Mouse (Mus musculus) thymus, adult 2 months (tissue): ENCODE results near the gene 1500009C09Rik. TPM values are rescaled to one million over a fixed set of nuclear protein-coding genes. Genes with fewer than 3 reads are reported as not detected.

Experiments used
- DNase-seq: peaks from one replicate; pipeline ENCODE4 v3.0.0; 2021
- H3K27ac ChIP-seq: fragments of 200-500 bp; 2 replicates; pipeline ENCODE4 v1.5.1; 2012; ENCODE audit warnings: low read length, control low read depth; ENCODE audit not compliant: control insufficient read depth, insufficient read depth
- H3K27me3 ChIP-seq: fragments of 200-500 bp; 2 replicates; pipeline ENCODE4 v1.6.1; 2012; ENCODE audit warnings: mild to moderate bottlenecking, low read length, moderate library complexity, mixed read lengths; ENCODE audit not compliant: control insufficient read depth, insufficient read depth
- H3K36me3 ChIP-seq: fragments of 200-500 bp; 2 replicates; pipeline ENCODE4 v1.6.1; 2012; ENCODE audit warnings: mild to moderate bottlenecking, low read length, moderate library complexity; ENCODE audit not compliant: control insufficient read depth, insufficient read depth
- H3K4me1 ChIP-seq: fragments of 200-500 bp; replicated peaks from 2 replicates; pipeline ENCODE4 v1.6.1; 2012; ENCODE audit warnings: low read length; ENCODE audit not compliant: control insufficient read depth, insufficient read depth
- H3K4me3 ChIP-seq: fragments of 200-500 bp; 2 replicates; pipeline ENCODE4 v1.5.1; 2012; ENCODE audit warnings: mild to moderate bottlenecking, low read length, control low read depth, moderate library complexity; ENCODE audit not compliant: control insufficient read depth, insufficient read depth
- CTCF ChIP-seq: fragments of 200-500 bp; IDR thresholded peaks from 2 replicates; pipeline ENCODE4 v1.5.1; 2012; ENCODE audit warnings: mild to moderate bottlenecking, control low read depth, low read length, moderate library complexity, borderline replicate concordance; ENCODE audit not compliant: control insufficient read depth, poor library complexity, insufficient read depth; ENCODE audit errors: extremely low read depth
- POLR2A ChIP-seq: fragments of 200-500 bp; IDR thresholded peaks from 2 replicates; pipeline ENCODE4 v1.6.1; 2012; ENCODE audit warnings: mild to moderate bottlenecking, low read length, control low read depth, moderate library complexity; ENCODE audit not compliant: control insufficient read depth, poor library complexity, insufficient read depth; ENCODE audit errors: extremely low read depth
- WGBS: fragments of 180-500 bp; shearing (Covaris S2); methylation state at CpG from one replicate; pipeline ENCODE4 v1.1.7; 2018; 5-methylcytosine and 5-hydroxymethylcytosine counted together
- polyA plus RNA-seq: library from polyadenylated mRNA; depleted of rRNA; stranded (reverse); fragments of >200 nt; gene quantifications from 2 replicates; pipeline ENCODE4 v1.2.3, GENCODE M21; 2012

Gene 1500009C09Rik
- polyA plus RNA-seq, 1 experiment, result 0.24 TPM

DNA sequence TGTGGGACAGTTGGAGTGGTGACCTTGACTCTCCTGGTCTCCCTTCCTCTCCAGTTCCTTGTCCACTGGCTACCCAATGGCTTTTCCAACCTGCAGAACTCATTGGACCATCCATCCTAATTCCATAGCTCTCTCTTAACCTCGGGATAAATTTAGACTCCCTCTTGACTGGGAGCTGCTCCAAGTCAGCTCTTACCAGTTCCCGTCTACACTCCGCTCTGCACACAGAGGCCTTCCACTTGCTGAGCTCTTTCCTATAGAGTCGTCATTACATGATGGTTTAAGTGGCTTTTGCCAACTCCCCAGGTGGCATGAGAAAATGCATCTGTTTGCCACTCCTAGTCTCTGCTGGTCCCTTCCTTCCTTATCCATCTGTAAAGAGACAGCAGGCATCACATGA lies 28.4 kb downstream of the 1500009C09Rik start:
- DNase-seq, result no peak
- 63% methylated on average over 4 of the region's 4 CpGs for WGBS
- Histone ChIP-seq H3K4me1 (no peaks in the 10 kb centered on the region; the same call in 1 of the 2 replicates), H3K27ac (no peak overlapping the region), H3K4me3 (no peak overlapping the region), H3K27me3 (no peaks in the 10 kb centered on the region; the same call in 1 of the 2 replicates), H3K36me3 (no peaks in the 10 kb centered on the region)
- TF ChIP-seq POLR2A (no peak), CTCF (no peak)

DNA sequence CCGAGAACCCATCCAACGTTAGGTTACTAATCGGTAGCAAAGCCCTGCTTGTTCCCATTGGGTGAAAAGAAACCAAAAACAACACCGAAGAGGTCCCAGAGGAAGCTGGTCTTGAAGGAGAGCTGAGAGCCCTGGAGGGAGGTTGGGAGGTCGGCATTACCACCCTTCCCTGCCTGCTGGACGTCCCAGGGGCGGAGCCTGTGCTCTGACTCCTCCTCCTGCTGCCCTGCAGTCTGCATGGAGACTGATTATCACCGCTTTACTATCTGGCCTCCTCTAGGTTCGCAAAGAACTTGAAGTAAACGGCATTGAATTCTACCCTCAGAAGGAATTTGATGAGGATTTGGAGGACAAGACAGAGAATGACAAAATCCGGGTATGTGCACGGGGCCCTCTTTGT lies 34.0 kb downstream of the 1500009C09Rik start:
- no peak for TF ChIP-seq CTCF
- no peak for TF ChIP-seq POLR2A
- Histone ChIP-seq H3K27ac (no peak overlapping the region), H3K4me1 (no peaks in the 10 kb centered on the region), H3K4me3 (no peak overlapping the region), H3K36me3 (no peaks in the 10 kb centered on the region), H3K27me3 (no peaks in the 10 kb centered on the region)
- 66% methylated on average over 12 of the region's 12 CpGs for WGBS
- DNase-seq, result no peak

GRCm38 (mm10) chr15:82290252-82290651 lies 38.1 kb downstream of the 1500009C09Rik start:
- TF ChIP-seq CTCF (no peak), POLR2A (no peak)
- Histone ChIP-seq H3K27ac (no peak overlapping the region), H3K4me3 (no peak overlapping the region), H3K27me3 (no peaks in the 10 kb centered on the region; the same call in 1 of the 2 replicates), H3K4me1 (0 out of 2 replicates have a peak, but pooled peaks cover 2% of the 10 kb centered on the region), H3K36me3 (no peaks in the 10 kb centered on the region)
- 24% methylated on average over 7 of the region's 7 CpGs for WGBS
- DNase-seq, result no peak

DNA sequence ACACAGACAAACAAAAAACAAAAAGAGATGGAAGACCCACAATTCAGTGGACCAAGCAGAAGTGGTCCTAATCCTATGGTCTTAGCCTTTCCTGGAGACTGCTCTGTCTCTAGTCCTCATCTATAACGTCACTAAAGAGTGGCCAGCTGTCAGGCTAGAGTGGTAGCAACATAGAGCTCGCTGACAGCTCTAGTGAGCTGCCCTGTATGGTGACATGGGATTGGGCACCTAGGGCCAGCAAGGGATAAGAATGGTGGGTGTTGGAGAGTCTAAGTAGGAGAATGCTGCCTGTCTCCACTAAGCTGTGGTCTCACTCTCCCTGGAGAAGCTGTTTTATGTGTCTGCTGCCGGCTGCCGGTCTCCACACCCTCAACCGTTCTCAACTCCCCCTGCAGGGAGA lies 40.7 kb downstream of the 1500009C09Rik start:
- Histone ChIP-seq H3K4me3 (no peak overlapping the region), H3K4me1 (0 out of 2 replicates have a peak, but pooled peaks cover 2% of the 10 kb centered on the region), H3K27me3 (no peaks in the 10 kb centered on the region; the same call in 1 of the 2 replicates), H3K36me3 (no peaks in the 10 kb centered on the region), H3K27ac (no peak overlapping the region)
- TF ChIP-seq CTCF (no peak), POLR2A (no peak)
- no peak for DNase-seq
- WGBS, result 43% methylated on average over 5 of the region's 5 CpGs

GRCm38 (mm10) chr15:82293271-82293711 lies 41.1 kb downstream of the 1500009C09Rik start:
- WGBS, result 30% methylated on average over 7 of the region's 7 CpGs
- Histone ChIP-seq H3K27me3 (no peaks in the 10 kb centered on the region; the same call in 1 of the 2 replicates), H3K4me1 (0 out of 2 replicates have a peak, but pooled peaks cover 2% of the 10 kb centered on the region), H3K36me3 (no peaks in the 10 kb centered on the region), H3K27ac (no peak overlapping the region), H3K4me3 (no peak overlapping the region)
- no peak for DNase-seq
- TF ChIP-seq POLR2A (no peak), CTCF (no peak)

GRCm38 (mm10) chr15:82294059-82294458 lies 41.9 kb downstream of the 1500009C09Rik start:
- no peak for TF ChIP-seq CTCF
- TF ChIP-seq POLR2A, result no peak
- H3K36me3 ChIP-seq, result no peaks in the 10 kb centered on the region
- H3K4me3 ChIP-seq, result no peak overlapping the region
- WGBS, result 51% methylated on average over 8 of the region's 8 CpGs
- H3K27me3 ChIP-seq, result no peaks in the 10 kb centered on the region; the same call in 1 of the 2 replicates
- no peak overlapping the region for H3K27ac ChIP-seq
- DNase-seq, result no peak
- H3K4me1 ChIP-seq, result 0 out of 2 replicates have a peak, but pooled peaks cover 2% of the 10 kb centered on the region
